Mouse (Mus musculus): ENCODE measurements around the gene Cryzl1. TPM values are rescaled to one million over a fixed set of nuclear protein-coding genes. Genes with fewer than 3 reads are reported as not detected.

Gene Cryzl1
- 70.3 and 120 TPM in 2 replicates for total RNA-seq (2017)

DNA sequence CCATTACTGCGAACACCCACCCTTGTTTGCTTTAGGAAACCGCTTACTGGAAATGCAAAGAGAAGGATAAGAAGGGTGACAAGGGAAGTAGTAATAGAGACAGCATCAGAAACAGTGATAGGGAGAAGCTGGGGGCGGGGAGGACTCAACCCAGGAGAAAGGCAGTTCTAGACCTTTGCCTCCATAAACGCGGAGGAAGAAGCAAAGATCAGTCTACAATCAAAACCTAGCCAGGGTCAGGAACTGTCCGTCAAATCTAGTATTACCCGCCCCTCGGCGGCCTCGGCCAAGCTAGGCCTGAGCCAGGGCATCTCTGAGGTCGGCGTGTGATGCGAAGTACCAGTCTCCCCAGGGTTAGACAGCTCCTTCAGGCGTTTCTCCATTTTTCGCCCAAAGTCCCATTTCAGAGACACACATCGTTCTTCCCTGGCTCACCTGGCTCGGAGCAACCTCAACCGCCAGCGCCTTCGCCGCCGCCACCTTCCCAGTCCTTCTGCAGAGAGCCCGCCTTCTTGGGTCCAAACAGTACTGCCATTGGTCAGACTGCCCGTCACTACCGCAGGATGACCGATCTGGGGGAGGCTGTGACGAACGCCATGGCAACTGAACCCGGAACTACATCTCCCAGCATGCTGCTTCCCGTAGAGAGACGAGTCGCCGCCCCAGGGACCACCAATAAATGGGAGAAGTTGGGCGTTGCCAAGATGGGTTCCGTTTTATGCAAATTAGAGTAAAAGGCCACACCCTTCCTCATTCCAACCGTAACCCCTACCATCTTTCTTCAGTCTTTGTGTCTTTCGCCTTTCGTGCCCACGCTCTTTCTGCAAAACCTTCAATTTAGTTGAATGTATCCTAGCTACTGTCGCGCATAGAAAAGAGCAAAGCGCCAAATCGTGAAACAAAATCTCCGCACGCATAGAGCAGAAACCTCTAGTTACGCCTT lies at the start of gene Cryzl1:
TSS of gene Cryzl1 (minus strand) at position 853 of the 943 bp plus-strand sequence.
- ATAC-seq (replicated peaks in 1 of 2; ENCODE audit: insufficient read depth in 1 of 2, low FRiP score in 2 of 2, low TSS enrichment in 1 of 2, low read depth in 1 of 2, poor library complexity in 2 of 2, severe bottlenecking in 2 of 2), result peak; percentile 91 to 92

DNA sequence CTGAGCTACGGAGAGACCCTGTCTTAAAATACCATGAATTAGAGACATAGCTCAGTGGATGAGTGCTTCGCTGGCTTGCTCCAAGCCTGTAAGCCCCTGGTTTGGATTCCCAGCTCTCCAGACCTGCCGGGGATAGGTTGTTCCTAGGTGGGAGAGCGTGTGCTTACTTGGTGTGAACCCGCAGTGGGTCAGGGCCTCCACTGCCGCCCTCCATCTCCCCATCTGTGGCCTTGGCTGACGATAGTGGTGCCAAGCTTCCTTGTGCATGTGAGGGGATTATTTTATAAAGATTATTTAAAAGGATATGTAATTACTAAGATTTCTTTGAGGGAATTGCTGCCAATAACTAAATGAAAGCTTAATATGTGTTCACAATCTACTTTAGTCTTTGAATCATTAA lies 43.8 kb upstream of the Cryzl1 start:
- ATAC-seq (replicated peaks in 1 of 2; ENCODE audit: insufficient read depth in 1 of 2, low FRiP score in 2 of 2, low TSS enrichment in 1 of 2, low read depth in 1 of 2, poor library complexity in 2 of 2, severe bottlenecking in 2 of 2), result no peak

DNA sequence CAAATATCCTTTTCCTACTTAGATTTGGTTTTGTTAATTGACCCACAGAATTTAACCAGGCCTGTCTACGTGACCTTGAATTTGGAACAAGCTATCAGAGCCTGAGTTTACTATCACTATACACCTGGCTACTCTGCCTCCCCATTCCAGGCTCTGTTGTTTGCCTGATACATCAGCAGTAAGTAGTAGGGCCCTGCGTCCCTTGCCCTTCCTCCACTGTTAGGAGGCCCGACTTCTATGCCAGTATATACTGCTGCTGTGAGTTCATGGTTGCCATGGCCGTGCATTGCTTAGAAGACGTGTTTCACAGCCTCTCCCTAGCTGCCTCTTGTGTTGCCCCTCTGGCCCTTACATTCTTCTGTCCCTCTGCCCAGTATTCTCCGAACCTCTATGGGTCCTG lies 42.6 kb upstream of the Cryzl1 start:
- ATAC-seq (replicated peaks in 1 of 2; ENCODE audit: insufficient read depth in 1 of 2, low FRiP score in 2 of 2, low TSS enrichment in 1 of 2, low read depth in 1 of 2, poor library complexity in 2 of 2, severe bottlenecking in 2 of 2), result no peak

DNA sequence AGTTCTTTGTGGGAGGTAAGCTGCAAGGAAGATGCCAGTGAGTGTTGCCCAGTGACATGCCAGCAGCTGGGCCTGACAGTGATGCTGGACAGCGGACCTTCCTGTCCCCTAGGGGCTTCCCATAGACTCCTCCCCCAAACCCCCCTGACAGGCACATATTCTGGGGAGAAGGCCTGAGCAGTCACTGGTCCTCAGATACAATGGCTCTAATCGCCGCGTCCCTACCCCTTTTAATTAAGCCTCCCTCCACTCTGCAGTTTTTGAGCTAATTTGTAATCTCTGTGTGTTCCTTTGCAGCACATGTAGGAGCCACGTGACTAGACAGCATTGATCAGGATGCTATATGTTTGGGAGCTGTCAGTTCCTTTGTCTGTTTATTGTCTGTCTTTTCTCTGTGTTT lies 41.9 kb upstream of the Cryzl1 start:
- no peak for ATAC-seq (replicated peaks in 1 of 2; ENCODE audit: insufficient read depth in 1 of 2, low FRiP score in 2 of 2, low TSS enrichment in 1 of 2, low read depth in 1 of 2, poor library complexity in 2 of 2, severe bottlenecking in 2 of 2)

DNA sequence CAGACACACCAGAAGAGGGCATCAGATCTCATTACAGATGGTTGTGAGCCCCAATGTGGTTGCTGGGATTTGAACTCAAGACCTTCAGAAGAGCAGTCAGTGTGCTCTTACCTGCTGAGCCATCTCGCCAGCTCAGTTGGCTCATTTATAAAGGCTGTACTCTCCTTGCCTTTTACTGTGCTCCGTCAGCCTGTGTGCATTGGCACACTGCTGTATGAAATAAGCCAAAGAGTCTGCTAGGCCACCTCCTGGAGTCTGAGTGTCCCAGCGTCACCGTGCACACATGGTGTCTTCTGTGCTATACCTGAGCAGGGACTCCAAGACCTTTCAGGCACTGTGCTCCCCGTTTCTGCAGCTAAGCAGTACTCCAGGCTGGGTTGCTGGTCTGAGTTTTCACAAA lies 41.1 kb upstream of the Cryzl1 start:
- no peak for ATAC-seq (replicated peaks in 1 of 2; ENCODE audit: insufficient read depth in 1 of 2, low FRiP score in 2 of 2, low TSS enrichment in 1 of 2, low read depth in 1 of 2, poor library complexity in 2 of 2, severe bottlenecking in 2 of 2)

DNA sequence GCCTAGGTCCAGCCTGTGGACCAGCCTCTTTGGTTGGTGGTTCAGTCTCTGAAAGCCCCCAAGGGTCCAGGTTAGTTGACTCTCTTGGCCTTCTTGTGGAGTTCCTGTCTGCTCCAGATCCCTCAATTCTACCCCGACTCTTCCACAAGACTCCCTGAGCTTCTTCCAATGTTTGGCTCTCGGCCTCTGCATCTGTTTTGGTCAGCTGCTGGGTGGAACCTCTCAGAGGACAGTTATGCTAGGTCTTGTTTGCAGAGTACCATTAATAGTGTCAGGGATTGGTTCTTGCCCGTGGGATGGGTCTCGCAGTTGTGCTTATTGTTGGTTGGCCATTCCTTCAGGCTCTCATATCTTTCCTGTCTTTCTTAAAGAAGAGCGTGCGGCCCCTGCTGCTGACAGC lies 39.8 kb upstream of the Cryzl1 start:
- ATAC-seq (replicated peaks in 1 of 2; ENCODE audit: insufficient read depth in 1 of 2, low FRiP score in 2 of 2, low TSS enrichment in 1 of 2, low read depth in 1 of 2, poor library complexity in 2 of 2, severe bottlenecking in 2 of 2), result no peak

DNA sequence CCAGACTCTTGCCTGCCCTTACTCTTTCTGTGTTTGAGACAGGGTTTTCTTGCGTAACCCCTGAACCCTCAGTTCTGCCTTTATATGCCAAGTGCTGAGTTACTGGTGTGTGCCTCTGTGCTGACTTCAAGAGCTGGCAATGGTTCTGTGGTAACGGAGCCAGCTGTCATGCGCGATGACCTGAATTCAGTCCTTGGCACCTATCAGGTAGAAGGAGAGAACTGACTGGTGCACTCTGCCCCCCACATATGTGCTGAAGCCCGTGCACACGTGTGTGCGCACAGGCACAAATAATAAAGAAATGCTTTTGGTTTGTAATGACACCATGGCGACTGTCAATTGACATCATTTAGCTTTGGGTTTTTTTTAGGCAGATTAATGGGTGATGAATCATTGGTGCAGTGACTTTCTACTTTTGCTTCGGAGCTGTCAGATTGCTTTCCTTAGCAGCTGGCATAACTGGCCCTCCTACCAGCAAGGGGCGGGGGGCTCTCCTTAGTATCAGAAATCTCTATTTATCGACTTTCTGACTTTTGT lies 38.5 kb upstream of the Cryzl1 start:
- no peak for ATAC-seq (replicated peaks in 1 of 2; ENCODE audit: insufficient read depth in 1 of 2, low FRiP score in 2 of 2, low TSS enrichment in 1 of 2, low read depth in 1 of 2, poor library complexity in 2 of 2, severe bottlenecking in 2 of 2)

DNA sequence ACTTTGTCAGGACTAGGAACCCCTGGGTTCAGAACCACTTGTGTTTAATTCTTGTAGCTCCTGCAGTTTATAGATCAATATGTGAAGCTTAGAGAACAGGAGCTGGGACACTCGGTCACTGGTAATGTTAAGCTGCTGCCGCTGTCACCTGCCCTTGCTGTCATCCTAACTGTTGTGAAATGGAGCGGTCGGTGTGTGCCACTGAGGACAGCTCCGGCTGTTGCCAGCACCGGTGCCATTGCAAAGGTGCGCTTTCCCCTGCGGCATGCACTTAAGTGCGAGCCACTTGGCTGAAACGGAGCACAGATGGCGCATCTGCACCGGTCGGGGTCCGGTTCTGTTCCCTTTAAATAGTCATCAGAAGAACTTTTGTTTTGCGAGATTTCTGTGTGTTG lies 37.0 kb upstream of the Cryzl1 start:
- ATAC-seq (replicated peaks in 1 of 2; ENCODE audit: insufficient read depth in 1 of 2, low FRiP score in 2 of 2, low TSS enrichment in 1 of 2, low read depth in 1 of 2, poor library complexity in 2 of 2, severe bottlenecking in 2 of 2), result no peak

DNA sequence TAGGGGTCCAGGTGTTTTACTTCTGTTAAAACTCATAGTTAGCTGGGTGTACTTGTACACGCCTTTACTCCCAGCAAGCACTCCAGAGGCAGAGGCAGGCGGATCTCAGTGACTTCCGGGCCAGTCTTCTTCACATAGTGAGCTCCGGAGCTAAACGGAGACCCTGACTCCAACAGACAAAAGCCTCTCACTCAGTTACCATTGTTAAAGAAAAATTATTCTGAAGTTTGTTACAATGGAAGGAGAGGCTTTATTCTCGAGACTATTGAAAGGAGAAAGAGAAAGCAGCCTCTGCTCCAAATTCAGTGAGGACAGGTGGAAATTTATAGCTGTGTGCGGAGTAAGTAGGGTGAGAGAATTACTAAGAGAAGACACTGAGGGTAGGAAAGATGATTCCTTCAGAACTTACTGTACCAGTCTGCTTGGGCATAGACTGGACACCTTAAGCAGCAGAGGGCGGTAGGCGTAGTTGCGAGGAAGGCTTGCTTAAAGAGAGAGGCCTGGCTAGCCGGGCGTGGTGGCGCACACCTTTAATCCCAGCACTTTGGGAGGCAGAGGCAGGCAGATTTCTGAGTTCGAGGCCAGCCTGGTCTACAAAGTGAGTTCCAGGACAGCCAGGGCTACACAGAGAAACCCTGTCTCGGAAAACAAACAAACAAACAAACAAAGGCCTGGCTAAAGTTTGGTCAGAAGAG lies 36.5 kb upstream of the Cryzl1 start:
- no peak for ATAC-seq (replicated peaks in 1 of 2; ENCODE audit: insufficient read depth in 1 of 2, low FRiP score in 2 of 2, low TSS enrichment in 1 of 2, low read depth in 1 of 2, poor library complexity in 2 of 2, severe bottlenecking in 2 of 2)

DNA sequence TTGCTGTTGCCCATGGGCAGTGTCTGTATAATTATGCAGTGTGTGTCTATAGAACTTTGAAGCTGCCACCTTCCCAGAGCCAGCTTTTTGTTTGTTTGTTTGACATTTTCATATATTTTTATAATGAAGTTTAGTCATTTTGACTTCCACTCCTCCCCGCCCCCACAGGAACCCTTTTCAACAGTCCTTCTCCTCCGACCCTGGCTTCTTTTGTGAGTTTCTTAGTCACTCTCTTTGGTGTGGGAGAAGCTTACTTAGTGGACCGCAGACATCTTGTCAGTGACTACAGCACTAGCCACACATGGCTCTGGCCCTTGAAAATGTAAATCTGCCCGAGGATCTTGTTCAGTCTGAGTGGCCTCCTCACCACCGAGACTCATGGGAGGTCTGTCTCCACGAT lies 35.6 kb upstream of the Cryzl1 start:
- ATAC-seq (replicated peaks in 1 of 2; ENCODE audit: insufficient read depth in 1 of 2, low FRiP score in 2 of 2, low TSS enrichment in 1 of 2, low read depth in 1 of 2, poor library complexity in 2 of 2, severe bottlenecking in 2 of 2), result no peak

DNA sequence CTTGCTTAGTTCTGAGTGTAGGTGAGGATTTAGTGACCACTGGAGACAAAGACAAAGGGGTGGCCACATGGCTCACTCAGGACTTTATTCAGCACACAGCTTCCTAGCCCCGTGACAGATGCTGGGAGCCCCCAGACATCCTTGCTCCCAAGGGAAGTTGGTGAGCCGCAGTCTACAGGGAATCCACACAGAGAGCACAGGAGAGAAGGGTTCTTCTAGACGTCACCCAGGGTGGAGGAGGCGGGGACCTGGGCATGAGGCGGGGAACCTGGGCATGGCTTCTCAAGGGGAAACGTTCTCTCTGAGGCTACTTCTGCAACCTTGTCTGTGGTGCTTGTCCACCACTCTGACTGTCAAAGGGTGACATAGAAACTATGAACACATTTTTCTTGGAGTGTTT lies 35.2 kb upstream of the Cryzl1 start:
- ATAC-seq (replicated peaks in 1 of 2; ENCODE audit: insufficient read depth in 1 of 2, low FRiP score in 2 of 2, low TSS enrichment in 1 of 2, low read depth in 1 of 2, poor library complexity in 2 of 2, severe bottlenecking in 2 of 2), result peak; percentile 63 to 75; a peak in 3 of 4 replicates

DNA sequence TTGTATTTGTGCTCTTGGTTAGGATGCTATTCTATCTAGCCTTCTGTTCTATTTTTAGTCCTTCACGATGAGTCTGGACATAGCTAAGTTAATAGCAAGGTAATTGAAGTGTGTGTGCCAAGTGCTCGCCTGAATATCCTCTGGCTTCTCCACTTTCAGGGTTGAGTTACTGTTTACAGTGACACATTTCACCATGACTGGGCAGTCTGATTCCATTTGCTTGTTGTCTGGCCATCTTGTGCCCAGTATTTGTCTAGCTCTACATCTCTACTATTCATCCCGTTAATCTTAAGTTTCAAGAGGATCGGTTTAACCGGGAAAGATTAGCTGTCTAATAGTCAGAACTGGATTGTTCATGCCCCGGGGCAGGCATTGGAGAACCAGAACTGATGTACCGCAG lies 33.7 kb upstream of the Cryzl1 start:
- no peak for ATAC-seq (replicated peaks in 1 of 2; ENCODE audit: insufficient read depth in 1 of 2, low FRiP score in 2 of 2, low TSS enrichment in 1 of 2, low read depth in 1 of 2, poor library complexity in 2 of 2, severe bottlenecking in 2 of 2)

DNA sequence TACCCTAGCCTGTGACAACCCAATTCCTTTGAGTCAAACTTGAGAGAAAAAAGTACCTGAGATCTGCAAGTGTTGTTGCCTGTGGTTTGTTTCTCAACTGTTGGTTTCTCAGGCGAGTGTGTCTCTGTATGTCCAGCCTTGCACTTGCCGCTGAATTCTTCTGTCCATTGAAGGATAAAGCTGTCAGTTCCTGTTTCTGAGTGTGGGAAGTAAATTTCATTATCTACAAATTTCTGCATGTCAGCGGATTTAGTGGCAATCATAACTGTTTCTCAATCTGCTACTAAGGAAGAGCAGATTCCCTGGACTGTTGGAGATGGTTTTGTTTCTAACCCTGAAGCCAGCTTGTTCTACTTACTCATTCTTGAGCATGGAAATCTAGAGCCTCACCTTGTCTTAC lies 33.0 kb upstream of the Cryzl1 start:
- ATAC-seq (replicated peaks in 1 of 2; ENCODE audit: insufficient read depth in 1 of 2, low FRiP score in 2 of 2, low TSS enrichment in 1 of 2, low read depth in 1 of 2, poor library complexity in 2 of 2, severe bottlenecking in 2 of 2), result peak in 1 of 2 experiments; percentile 30; a peak in 1 of 4 replicates

DNA sequence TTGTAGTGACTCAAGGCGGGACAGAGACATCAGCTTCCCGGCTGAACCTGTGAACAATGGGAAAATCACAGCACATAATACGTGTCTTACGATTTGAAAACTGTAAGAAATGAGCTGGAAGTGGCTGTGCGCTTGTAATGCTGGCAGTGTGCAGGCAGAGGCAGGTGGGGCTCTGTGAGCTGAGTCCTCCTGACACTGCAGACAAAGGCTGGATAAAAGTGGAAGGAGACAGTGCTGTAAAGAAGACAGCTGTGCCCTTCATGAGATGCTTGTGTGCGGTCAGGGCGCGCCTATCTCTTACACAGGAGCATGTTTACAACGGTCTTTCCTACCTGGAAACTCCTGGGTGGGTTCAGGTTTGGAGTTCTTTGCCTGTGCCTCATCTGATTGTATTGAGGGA lies 32.4 kb upstream of the Cryzl1 start:
- no peak for ATAC-seq (replicated peaks in 1 of 2; ENCODE audit: insufficient read depth in 1 of 2, low FRiP score in 2 of 2, low TSS enrichment in 1 of 2, low read depth in 1 of 2, poor library complexity in 2 of 2, severe bottlenecking in 2 of 2)

DNA sequence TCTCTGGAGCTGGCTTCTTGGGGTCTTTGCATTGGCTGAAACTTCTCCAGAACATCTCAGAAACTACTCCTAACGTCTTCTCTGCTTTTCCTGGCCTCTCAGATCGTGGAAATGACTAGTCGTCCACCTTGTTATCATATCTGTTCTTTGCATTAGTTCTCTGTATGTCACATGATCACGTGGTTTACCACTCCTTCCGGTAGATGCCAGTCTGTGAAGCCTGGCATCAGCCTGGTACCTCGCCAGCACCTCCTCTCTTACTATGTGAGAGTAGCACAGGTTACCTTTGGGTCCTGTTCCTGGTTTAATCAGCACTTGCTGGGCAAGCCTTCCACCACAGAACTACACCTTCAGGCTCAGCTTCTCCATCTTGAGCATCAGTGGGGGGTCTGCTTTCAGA lies 26.2 kb upstream of the Cryzl1 start:
- peak; percentile 42 to 75 for ATAC-seq (replicated peaks in 1 of 2; ENCODE audit: insufficient read depth in 1 of 2, low FRiP score in 2 of 2, low TSS enrichment in 1 of 2, low read depth in 1 of 2, poor library complexity in 2 of 2, severe bottlenecking in 2 of 2)

DNA sequence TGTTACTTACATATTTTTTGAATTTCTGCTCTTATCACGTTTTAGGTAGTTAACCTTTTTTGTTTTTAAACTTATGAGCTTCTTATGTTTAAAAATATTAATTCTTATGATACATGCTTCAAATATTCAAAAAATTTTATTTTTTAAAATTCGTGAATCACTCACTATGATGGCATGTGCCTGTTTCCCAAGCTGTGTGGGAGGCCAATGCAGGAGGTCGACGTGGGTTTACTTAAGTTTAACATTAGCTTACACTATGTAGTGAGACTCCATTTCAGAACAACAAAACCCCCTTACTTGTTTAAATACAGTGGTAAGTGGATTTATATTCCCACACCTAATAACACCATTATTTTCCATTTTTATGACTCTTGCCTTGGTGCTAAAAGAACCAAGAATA lies 24.8 kb upstream of the Cryzl1 start:
- ATAC-seq (replicated peaks in 1 of 2; ENCODE audit: insufficient read depth in 1 of 2, low FRiP score in 2 of 2, low TSS enrichment in 1 of 2, low read depth in 1 of 2, poor library complexity in 2 of 2, severe bottlenecking in 2 of 2), result no peak

DNA sequence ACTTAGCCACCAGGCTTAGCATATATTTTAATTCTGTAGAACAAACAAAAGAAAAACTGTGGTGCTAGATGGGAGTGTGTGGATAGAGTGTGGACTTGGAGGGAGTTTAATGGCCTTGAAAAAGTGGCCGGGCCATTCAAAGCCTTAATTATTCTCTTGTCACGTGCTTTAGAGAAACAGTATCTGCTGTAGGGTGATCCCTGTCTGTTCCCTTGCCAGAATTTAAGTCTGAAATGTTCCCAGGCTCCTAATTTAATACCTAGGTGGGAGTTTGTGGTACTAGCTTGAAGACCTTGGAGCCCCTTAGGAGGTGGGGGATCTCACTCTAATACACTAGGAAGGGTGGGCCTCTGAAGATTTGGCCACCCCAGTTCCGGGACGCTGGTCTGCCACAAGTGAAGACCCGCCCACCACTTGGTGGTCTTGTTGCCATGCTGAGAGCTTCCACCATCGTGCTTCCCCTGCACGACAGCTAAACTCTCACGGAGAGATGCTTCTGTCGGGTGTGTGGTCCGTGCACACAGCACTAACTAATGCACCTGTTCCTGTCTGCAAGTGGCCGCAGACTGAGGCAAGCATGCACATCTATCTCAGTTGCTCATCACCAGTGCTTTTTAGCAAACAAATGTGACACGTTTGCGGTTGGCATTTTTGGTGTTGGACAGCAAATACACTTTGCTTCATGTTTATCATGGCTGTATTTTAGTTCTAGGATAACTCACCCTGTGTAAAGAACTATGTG lies 23.0 kb upstream of the Cryzl1 start:
- no peak for ATAC-seq (replicated peaks in 1 of 2; ENCODE audit: insufficient read depth in 1 of 2, low FRiP score in 2 of 2, low TSS enrichment in 1 of 2, low read depth in 1 of 2, poor library complexity in 2 of 2, severe bottlenecking in 2 of 2)

DNA sequence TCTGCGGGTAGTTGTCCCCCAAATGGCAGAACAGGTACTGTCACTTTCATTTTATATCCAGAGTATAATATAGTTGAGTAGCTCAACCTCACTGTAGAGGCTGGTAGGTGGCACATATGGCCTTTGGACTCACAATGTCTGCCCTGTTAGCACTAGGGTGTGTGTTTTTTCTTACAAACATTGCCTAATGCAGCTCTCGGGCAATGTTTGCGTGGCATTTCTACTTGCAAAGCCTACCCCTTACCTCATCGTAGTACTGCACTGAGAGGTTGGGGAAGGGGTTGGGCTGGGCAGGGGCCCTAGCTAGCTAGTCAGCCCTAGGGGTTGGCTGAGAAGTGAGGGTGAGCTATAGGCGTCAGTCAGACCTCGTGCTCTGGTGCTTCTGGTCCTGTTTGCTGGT lies 18.8 kb upstream of the Cryzl1 start:
- ATAC-seq (replicated peaks in 1 of 2; ENCODE audit: insufficient read depth in 1 of 2, low FRiP score in 2 of 2, low TSS enrichment in 1 of 2, low read depth in 1 of 2, poor library complexity in 2 of 2, severe bottlenecking in 2 of 2), result no peak
